Mouse (Mus musculus): ENCODE data around the gene Recql. TPM values are rescaled to one million over a fixed set of nuclear protein-coding genes. Genes with fewer than 3 reads are reported as not detected.

Gene Recql
- total RNA-seq, 1 experiment from 2014 or later: 38.8 TPM

DNA sequence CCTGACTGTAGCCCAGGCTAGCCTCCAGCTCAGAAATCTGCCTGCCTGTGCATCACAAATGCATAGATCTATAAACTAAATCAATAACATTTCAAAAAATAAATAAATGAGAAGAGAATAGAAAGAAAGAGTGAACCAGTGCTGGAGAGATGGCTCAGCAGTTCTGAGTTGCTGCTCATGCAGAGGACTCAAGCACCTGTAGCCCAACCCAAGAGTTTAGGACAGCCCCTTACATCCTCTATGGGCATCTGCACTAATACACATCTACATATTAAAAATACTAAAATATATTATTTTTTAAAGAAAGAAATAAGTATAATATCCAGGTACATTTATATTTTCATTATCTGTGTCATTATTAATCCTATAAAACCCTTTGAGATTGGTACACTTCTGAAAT lies 81.8 kb downstream of the Recql start:
- ATAC-seq (ENCODE audit: extremely low read depth, insufficient number of reproducible peaks, low FRiP score, poor library complexity, severe bottlenecking): no peak

Other genes with a start within 250 kb of the Recql start
- gene Slco1a6, start 178.6 kb downstream of the Recql start, total RNA-seq (2017): 1.2 and 1.7 TPM in 2 replicates
- gene Iapp, start 88.7 kb downstream of the Recql start, total RNA-seq (2017): not detected in 2 replicates
- gene Slco1a5, start 64.1 kb downstream of the Recql start, total RNA-seq (2017): not detected in 2 replicates
- gene Pyroxd1, start 41.4 kb downstream of the Recql start, total RNA-seq (2017): 30.3 and 32.1 TPM in 2 replicates
- 14.9 and 16.3 TPM in 2 replicates for gene Golt1b, start 134 bp upstream of the Recql start, total RNA-seq (2017)
- 3.1 TPM in 1 of 2 replicates, not detected in the other for gene Spx, start 26.4 kb upstream of the Recql start, total RNA-seq (2017)
- not detected in 2 replicates for gene Gys2, start 86.0 kb upstream of the Recql start, total RNA-seq (2017)
- 1.6 and 3.8 TPM in 2 replicates for gene Ldhb, start 120.9 kb upstream of the Recql start, total RNA-seq (2017)
- gene Kcnj8, start 184.5 kb upstream of the Recql start, total RNA-seq (2017): 0.49 and 0.70 TPM in 2 replicates

Data from neutrophil, adult 5-6 weeks (primary cell).